Mouse (Mus musculus): ENCODE results near the gene Slc37a1. TPM values are rescaled to one million over a fixed set of nuclear protein-coding genes. Genes with fewer than 3 reads are reported as not detected.
A peak's percentile ranks its signal among the peaks of the same experiment; 100 is the strongest.
"Not testable (repeated sequence)": the region's sequence is repeated elsewhere in the genome, so short reads cannot be mapped to it uniquely, and the experiment has no call there.

The Slc37a1 gene
- polyA plus RNA-seq, 1 experiment from 2014 or later = 17.3 TPM

GRCm38 (mm10) chr17:31351984-31352383 lies 65.4 kb downstream of the Slc37a1 start:
- DNase-seq (ENCODE audit: low spot score) = no peak
- no peak overlapping the region for H3K4me3 ChIP-seq
- H3K27ac ChIP-seq = 0 out of 2 replicates have a peak overlapping the region, but pooled peaks have one; percentile 50
- WGBS = 64% methylated on average over 8 of the region's 8 CpGs
- no peaks in the 10 kb centered on the region for H3K9me3 ChIP-seq
- H3K36me3 ChIP-seq = no peaks in the 10 kb centered on the region; the same call in 1 of the 2 replicates
- H3K27me3 ChIP-seq (ENCODE audit: insufficient read depth, poor library complexity, severe bottlenecking) = no peaks in the 10 kb centered on the region
- peaks cover 29% of the 10 kb centered on the region for H3K4me1 ChIP-seq (replicated peaks)

GRCm38 (mm10) chr17:31353255-31353654 lies 66.7 kb downstream of the Slc37a1 start:
- Histone ChIP-seq H3K4me3 (no peak overlapping the region), H3K27ac (no peak overlapping the region), H3K36me3 (no peaks in the 10 kb centered on the region; the same call in 1 of the 2 replicates), H3K9me3 (no peaks in the 10 kb centered on the region), H3K4me1 (replicated peaks) (peaks cover 29% of the 10 kb centered on the region), H3K27me3 (ENCODE audit: insufficient read depth, poor library complexity, severe bottlenecking) (no peaks in the 10 kb centered on the region)
- WGBS = 87% methylated on average over 2 of the region's 2 CpGs
- DNase-seq (ENCODE audit: low spot score) = no peak

- not testable (repeated sequence) for H3K36me3 ChIP-seq; DNase-seq (ENCODE audit: low spot score); H3K4me3 ChIP-seq; H3K27ac ChIP-seq; H3K9me3 ChIP-seq; H3K27me3 ChIP-seq (ENCODE audit: insufficient read depth, poor library complexity, severe bottlenecking)
- WGBS = 75% methylated on average over 3 of the region's 3 CpGs
- peaks cover 25% of the 10 kb centered on the region for H3K4me1 ChIP-seq (replicated peaks)
Measured at GRCm38 (mm10) chr17:31354684-31355083, 68.1 kb downstream of the Slc37a1 start.

- H3K27ac ChIP-seq = peak overlapping the region; percentile 29
- WGBS = 41% methylated on average over 8 of the region's 8 CpGs
- peaks cover 21% of the 10 kb centered on the region for H3K4me1 ChIP-seq (replicated peaks)
- H3K4me3 ChIP-seq = no peak overlapping the region
- DNase-seq (ENCODE audit: low spot score) = no peak
- no peaks in the 10 kb centered on the region for H3K27me3 ChIP-seq (ENCODE audit: insufficient read depth, poor library complexity, severe bottlenecking)
- no peaks in the 10 kb centered on the region for H3K36me3 ChIP-seq
- H3K9me3 ChIP-seq = no peaks in the 10 kb centered on the region
Measured at GRCm38 (mm10) chr17:31355792-31356502, 69.4 kb downstream of the Slc37a1 start.

- Histone ChIP-seq H3K4me1 (replicated peaks) (peaks cover 25% of the 10 kb centered on the region), H3K36me3 (no peaks in the 10 kb centered on the region), H3K4me3 (no peak overlapping the region), H3K27ac (no peak overlapping the region; the same call in 1 of the 2 replicates), H3K27me3 (ENCODE audit: insufficient read depth, poor library complexity, severe bottlenecking) (no peaks in the 10 kb centered on the region; the same call in 1 of the 2 replicates), H3K9me3 (no peaks in the 10 kb centered on the region)
- DNase-seq (ENCODE audit: low spot score) = no peak
- 85% methylated on average over 13 of the region's 13 CpGs for WGBS
Measured at GRCm38 (mm10) chr17:31360582-31360981, 74.0 kb downstream of the Slc37a1 start.

GRCm38 (mm10) chr17:31365586-31366166 lies 79.1 kb downstream of the Slc37a1 start:
- 93% methylated on average over 5 of the region's 5 CpGs for WGBS
- Histone ChIP-seq H3K4me1 (replicated peaks) (peaks cover 20% of the 10 kb centered on the region), H3K4me3 (no peak overlapping the region), H3K27ac (no peak overlapping the region), H3K27me3 (ENCODE audit: insufficient read depth, poor library complexity, severe bottlenecking) (no peaks in the 10 kb centered on the region; the same call in 1 of the 2 replicates), H3K9me3 (no peaks in the 10 kb centered on the region), H3K36me3 (no peaks in the 10 kb centered on the region)
- DNase-seq (ENCODE audit: low spot score) = no peak

GRCm38 (mm10) chr17:31370221-31370620 lies 83.6 kb downstream of the Slc37a1 start:
- no peak for DNase-seq (ENCODE audit: low spot score)
- H3K4me1 ChIP-seq (replicated peaks) = peaks cover 16% of the 10 kb centered on the region; the same call in 1 of the 2 replicates
- H3K27me3 ChIP-seq (ENCODE audit: insufficient read depth, poor library complexity, severe bottlenecking) = no peaks in the 10 kb centered on the region
- H3K9me3 ChIP-seq = no peaks in the 10 kb centered on the region
- no peak overlapping the region for H3K27ac ChIP-seq
- 87% methylated on average over 2 of the region's 2 CpGs for WGBS
- no peaks in the 10 kb centered on the region for H3K36me3 ChIP-seq
- H3K4me3 ChIP-seq = no peak overlapping the region

GRCm38 (mm10) chr17:31370931-31371330 lies 84.3 kb downstream of the Slc37a1 start:
- Histone ChIP-seq H3K4me3 (no peak overlapping the region), H3K4me1 (replicated peaks) (peaks cover 13% of the 10 kb centered on the region; the same call in 1 of the 2 replicates), H3K36me3 (no peaks in the 10 kb centered on the region), H3K9me3 (no peaks in the 10 kb centered on the region), H3K27ac (no peak overlapping the region), H3K27me3 (ENCODE audit: insufficient read depth, poor library complexity, severe bottlenecking) (no peaks in the 10 kb centered on the region)
- DNase-seq (ENCODE audit: low spot score) = peak; percentile 29

GRCm38 (mm10) chr17:31377961-31378360 lies 91.4 kb downstream of the Slc37a1 start:
- peaks cover 7% of the 10 kb centered on the region for H3K4me1 ChIP-seq (replicated peaks)
- WGBS = 12% methylated on average over 7 of the region's 7 CpGs
- peak; percentile 71 for DNase-seq (ENCODE audit: low spot score)

GRCm38 (mm10) chr17:31378361-31378761 lies 91.8 kb downstream of the Slc37a1 start:
- 77% methylated on average over 10 of the region's 10 CpGs for WGBS

More at GRCm38 (mm10) chr17:31377961-31378360, 91.4 kb downstream of the Slc37a1 start:
- H3K9me3 ChIP-seq = no peaks in the 10 kb centered on the region
- H3K27me3 ChIP-seq (ENCODE audit: insufficient read depth, poor library complexity, severe bottlenecking) = no peaks in the 10 kb centered on the region
- no peaks in the 10 kb centered on the region for H3K36me3 ChIP-seq
- H3K27ac ChIP-seq = peak overlapping the region; percentile 70
- H3K4me3 ChIP-seq = no peak overlapping the region

GRCm38 (mm10) chr17:31379086-31379485 lies 92.5 kb downstream of the Slc37a1 start:
- Histone ChIP-seq H3K9me3 (no peaks in the 10 kb centered on the region), H3K4me1 (replicated peaks) (peaks cover 7% of the 10 kb centered on the region), H3K36me3 (no peaks in the 10 kb centered on the region), H3K4me3 (no peak overlapping the region), H3K27ac (no peak overlapping the region), H3K27me3 (ENCODE audit: insufficient read depth, poor library complexity, severe bottlenecking) (peaks cover 8% of the 10 kb centered on the region; the same call in 1 of the 2 replicates)
- DNase-seq (ENCODE audit: low spot score) = no peak
- WGBS = 68% methylated on average over 2 of the region's 2 CpGs

More at GRCm38 (mm10) chr17:31378361-31378761, 91.8 kb downstream of the Slc37a1 start:
- H3K36me3 ChIP-seq = no peaks in the 10 kb centered on the region
- peak overlapping the region; percentile 70 for H3K27ac ChIP-seq
- 0 out of 2 replicates have a peak, but pooled peaks cover 1% of the 10 kb centered on the region for H3K27me3 ChIP-seq (ENCODE audit: insufficient read depth, poor library complexity, severe bottlenecking)
- DNase-seq (ENCODE audit: low spot score) = no peak
- H3K9me3 ChIP-seq = no peaks in the 10 kb centered on the region
- H3K4me3 ChIP-seq = no peak overlapping the region
- H3K4me1 ChIP-seq (replicated peaks) = peaks cover 7% of the 10 kb centered on the region

GRCm38 (mm10) chr17:31379863-31380262 lies 93.3 kb downstream of the Slc37a1 start:
- Histone ChIP-seq H3K27ac (no peak overlapping the region), H3K9me3 (no peaks in the 10 kb centered on the region), H3K4me1 (replicated peaks) (peaks cover 14% of the 10 kb centered on the region), H3K27me3 (ENCODE audit: insufficient read depth, poor library complexity, severe bottlenecking) (peaks cover 15% of the 10 kb centered on the region; the same call in 1 of the 2 replicates), H3K36me3 (no peaks in the 10 kb centered on the region), H3K4me3 (no peak overlapping the region)
- WGBS = 92% methylated on average over 8 of the region's 8 CpGs
- no peak for DNase-seq (ENCODE audit: low spot score)

- WGBS = 80% methylated on average over 6 of the region's 6 CpGs
- Histone ChIP-seq H3K27me3 (ENCODE audit: insufficient read depth, poor library complexity, severe bottlenecking) (peaks cover 42% of the 10 kb centered on the region), H3K36me3 (no peaks in the 10 kb centered on the region), H3K27ac (no peak overlapping the region), H3K4me3 (no peak overlapping the region), H3K4me1 (replicated peaks) (peaks cover 41% of the 10 kb centered on the region), H3K9me3 (no peaks in the 10 kb centered on the region)
- no peak for DNase-seq (ENCODE audit: low spot score)
Measured at GRCm38 (mm10) chr17:31383320-31383719, 96.7 kb downstream of the Slc37a1 start.
